Mouse (Mus musculus): ENCODE measurements around the gene Slco2a1. TPM values are rescaled to one million over a fixed set of nuclear protein-coding genes. Genes with fewer than 3 reads are reported as not detected.

Gene Slco2a1
- polyA plus RNA-seq, 1 experiment from 2014 or later = 7.2 TPM

- Histone ChIP-seq H3K36me3 (no peaks in the 10 kb centered on the region), H3K27ac (replicated peaks) (no peak overlapping the region), H3K4me1 (peaks cover 11% of the 10 kb centered on the region), H3K27me3 (replicated peaks) (no peaks in the 10 kb centered on the region), H3K9ac (no peak overlapping the region), H3K4me2 (no peak overlapping the region), H3K4me3 (no peak overlapping the region), H3K9me3 (peaks cover 4% of the 10 kb centered on the region; the same call in 1 of the 2 replicates)
- no peak for ATAC-seq (ENCODE audit: extremely low read depth, insufficient number of reproducible peaks, low FRiP score, low TSS enrichment)
- WGBS = 82% methylated on average over 9 of the region's 9 CpGs
Measured at GRCm38 (mm10) chr9:102964644-102965043, 23.9 kb upstream of the Slco2a1 start.

GRCm38 (mm10) chr9:102972393-102973050 is 16.0 kb upstream of the Slco2a1 start:
- no peak overlapping the region for H3K9ac ChIP-seq
- 61% methylated on average over 2 of the region's 2 CpGs for WGBS
- no peak for ATAC-seq (ENCODE audit: extremely low read depth, insufficient number of reproducible peaks, low FRiP score, low TSS enrichment)

GRCm38 (mm10) chr9:102975887-102976286 is 12.6 kb upstream of the Slco2a1 start:
- 87% methylated on average over 2 of the region's 2 CpGs for WGBS
- Histone ChIP-seq H3K4me2 (no peak overlapping the region), H3K27me3 (replicated peaks) (no peaks in the 10 kb centered on the region), H3K36me3 (no peaks in the 10 kb centered on the region), H3K4me3 (no peak overlapping the region), H3K9ac (no peak overlapping the region), H3K9me3 (no peaks in the 10 kb centered on the region), H3K4me1 (peaks cover 8% of the 10 kb centered on the region), H3K27ac (replicated peaks) (no peak overlapping the region)
- no peak for ATAC-seq (ENCODE audit: extremely low read depth, insufficient number of reproducible peaks, low FRiP score, low TSS enrichment)

More at GRCm38 (mm10) chr9:102972393-102973050, 16.0 kb upstream of the Slco2a1 start:
- H3K4me1 ChIP-seq = peaks cover 4% of the 10 kb centered on the region; the same call in 1 of the 2 replicates
- no peak overlapping the region for H3K4me2 ChIP-seq
- peaks cover 4% of the 10 kb centered on the region; the same call in 1 of the 2 replicates for H3K9me3 ChIP-seq
- no peak overlapping the region for H3K4me3 ChIP-seq
- no peaks in the 10 kb centered on the region for H3K36me3 ChIP-seq
- H3K27ac ChIP-seq (replicated peaks) = no peak overlapping the region
- H3K27me3 ChIP-seq (replicated peaks) = no peaks in the 10 kb centered on the region

- ATAC-seq (ENCODE audit: extremely low read depth, insufficient number of reproducible peaks, low FRiP score, low TSS enrichment) = no peak
- peaks cover 8% of the 10 kb centered on the region for H3K4me1 ChIP-seq
- H3K36me3 ChIP-seq = no peaks in the 10 kb centered on the region
- H3K9me3 ChIP-seq = no peaks in the 10 kb centered on the region
- H3K4me3 ChIP-seq = no peak overlapping the region
- no peak overlapping the region for H3K9ac ChIP-seq
- H3K4me2 ChIP-seq = no peak overlapping the region
- no peaks in the 10 kb centered on the region for H3K27me3 ChIP-seq (replicated peaks)
- 43% methylated on average over 1 of the region's 1 CpGs for WGBS
- H3K27ac ChIP-seq (replicated peaks) = no peak overlapping the region
Measured at GRCm38 (mm10) chr9:102977090-102977489, 11.4 kb upstream of the Slco2a1 start.

GRCm38 (mm10) chr9:102977791-102978492 is 10.6 kb upstream of the Slco2a1 start:
- no peak overlapping the region for H3K9ac ChIP-seq
- no peaks in the 10 kb centered on the region for H3K27me3 ChIP-seq (replicated peaks)
- 59% methylated on average over 9 of the region's 9 CpGs for WGBS
- no peaks in the 10 kb centered on the region for H3K9me3 ChIP-seq
- 0 out of 2 replicates have a peak overlapping the region, but pooled peaks have one; percentile 12 for H3K27ac ChIP-seq (replicated peaks)
- no peak for ATAC-seq (ENCODE audit: extremely low read depth, insufficient number of reproducible peaks, low FRiP score, low TSS enrichment)
- no peaks in the 10 kb centered on the region for H3K36me3 ChIP-seq
- H3K4me3 ChIP-seq = no peak overlapping the region
- H3K4me1 ChIP-seq = peaks cover 8% of the 10 kb centered on the region
- H3K4me2 ChIP-seq = no peak overlapping the region

- Histone ChIP-seq H3K9ac (no peak overlapping the region), H3K36me3 (no peaks in the 10 kb centered on the region), H3K4me2 (no peak overlapping the region), H3K4me3 (no peak overlapping the region), H3K27me3 (replicated peaks) (no peaks in the 10 kb centered on the region), H3K9me3 (no peaks in the 10 kb centered on the region), H3K4me1 (peaks cover 8% of the 10 kb centered on the region), H3K27ac (replicated peaks) (no peak overlapping the region)
- WGBS = 77% methylated on average over 3 of the region's 3 CpGs
- ATAC-seq (ENCODE audit: extremely low read depth, insufficient number of reproducible peaks, low FRiP score, low TSS enrichment) = no peak
Measured at GRCm38 (mm10) chr9:102979011-102979700, 9.4 kb upstream of the Slco2a1 start.

- H3K36me3 ChIP-seq = no peaks in the 10 kb centered on the region
- peaks cover 11% of the 10 kb centered on the region for H3K4me1 ChIP-seq
- no peaks in the 10 kb centered on the region for H3K9me3 ChIP-seq
- no peak overlapping the region for H3K9ac ChIP-seq
- no peak overlapping the region for H3K27ac ChIP-seq (replicated peaks)
- no peak overlapping the region for H3K4me2 ChIP-seq
- no peak overlapping the region for H3K4me3 ChIP-seq
- no peaks in the 10 kb centered on the region for H3K27me3 ChIP-seq (replicated peaks)
- 31% methylated on average over 10 of the region's 10 CpGs for WGBS
- ATAC-seq (ENCODE audit: extremely low read depth, insufficient number of reproducible peaks, low FRiP score, low TSS enrichment) = no peak
Measured at GRCm38 (mm10) chr9:102979956-102980355, 8.6 kb upstream of the Slco2a1 start.

- no peak for ATAC-seq (ENCODE audit: extremely low read depth, insufficient number of reproducible peaks, low FRiP score, low TSS enrichment)
- no peaks in the 10 kb centered on the region for H3K36me3 ChIP-seq
- H3K27me3 ChIP-seq (replicated peaks) = no peaks in the 10 kb centered on the region
- H3K9me3 ChIP-seq = no peaks in the 10 kb centered on the region
- H3K27ac ChIP-seq (replicated peaks) = no peak overlapping the region
- no peak overlapping the region for H3K9ac ChIP-seq
- no peak overlapping the region for H3K4me3 ChIP-seq
- peaks cover 16% of the 10 kb centered on the region for H3K4me1 ChIP-seq
- WGBS = 67% methylated on average over 5 of the region's 5 CpGs
- no peak overlapping the region for H3K4me2 ChIP-seq
Measured at GRCm38 (mm10) chr9:102980420-102980819, 8.1 kb upstream of the Slco2a1 start.

- H3K4me3 ChIP-seq = no peak overlapping the region
- H3K9me3 ChIP-seq = no peaks in the 10 kb centered on the region
- H3K27me3 ChIP-seq (replicated peaks) = no peaks in the 10 kb centered on the region
- H3K4me2 ChIP-seq = no peak overlapping the region
- H3K27ac ChIP-seq (replicated peaks) = no peak overlapping the region
- 89% methylated on average over 2 of the region's 2 CpGs for WGBS
- no peak overlapping the region for H3K9ac ChIP-seq
- no peaks in the 10 kb centered on the region for H3K36me3 ChIP-seq
- peaks cover 18% of the 10 kb centered on the region for H3K4me1 ChIP-seq
- no peak for ATAC-seq (ENCODE audit: extremely low read depth, insufficient number of reproducible peaks, low FRiP score, low TSS enrichment)
Measured at GRCm38 (mm10) chr9:102981791-102982190, 6.7 kb upstream of the Slco2a1 start.

GRCm38 (mm10) chr9:102982376-102982775 is 6.1 kb upstream of the Slco2a1 start:
- Histone ChIP-seq H3K4me3 (no peak overlapping the region), H3K27ac (replicated peaks) (no peak overlapping the region), H3K4me1 (peaks cover 14% of the 10 kb centered on the region), H3K27me3 (replicated peaks) (no peaks in the 10 kb centered on the region), H3K36me3 (no peaks in the 10 kb centered on the region), H3K4me2 (no peak overlapping the region), H3K9me3 (no peaks in the 10 kb centered on the region; the same call in 1 of the 2 replicates), H3K9ac (no peak overlapping the region)
- no peak for ATAC-seq (ENCODE audit: extremely low read depth, insufficient number of reproducible peaks, low FRiP score, low TSS enrichment)
- WGBS = 81% methylated on average over 3 of the region's 3 CpGs

- no peak for ATAC-seq (ENCODE audit: extremely low read depth, insufficient number of reproducible peaks, low FRiP score, low TSS enrichment)
- Histone ChIP-seq H3K4me2 (no peak overlapping the region), H3K9ac (no peak overlapping the region), H3K4me3 (no peak overlapping the region), H3K9me3 (no peaks in the 10 kb centered on the region; the same call in 1 of the 2 replicates), H3K27me3 (replicated peaks) (no peaks in the 10 kb centered on the region), H3K27ac (replicated peaks) (no peak overlapping the region), H3K36me3 (no peaks in the 10 kb centered on the region), H3K4me1 (peaks cover 10% of the 10 kb centered on the region)
- 66% methylated on average over 1 of the region's 1 CpGs for WGBS
Measured at GRCm38 (mm10) chr9:102985111-102985510, 3.4 kb upstream of the Slco2a1 start.

Data from heart, embryonic 13.5 days (tissue).